Mouse (Mus musculus): ENCODE data around the gene Kcnmb4. TPM values are rescaled to one million over a fixed set of nuclear protein-coding genes. Genes with fewer than 3 reads are reported as not detected.
A peak's percentile ranks its signal among the peaks of the same experiment; 100 is the strongest.

The Kcnmb4 gene
- total and polyA plus RNA-seq, 2 experiments from 2014 or later: 21.7 to 67.6 TPM

- no peaks in the 10 kb centered on the region for H3K36me3 ChIP-seq (ENCODE audit: insufficient read depth, low read length)
- no peak overlapping the region for H3K4me2 ChIP-seq (ENCODE audit: low read depth, low read length, poor library complexity, severe bottlenecking)
- no peak overlapping the region for H3K27ac ChIP-seq (ENCODE audit: low read depth, low read length)
- H3K9ac ChIP-seq (replicated peaks; ENCODE audit: low read length, poor library complexity, severe bottlenecking): no peak overlapping the region
- no peaks in the 10 kb centered on the region for H3K27me3 ChIP-seq (ENCODE audit: insufficient read depth, low read length)
- 74% methylated on average over 24 of the region's 24 CpGs for WGBS
- no peaks in the 10 kb centered on the region for H3K4me1 ChIP-seq (ENCODE audit: insufficient read depth, low read length)
- TF ChIP-seq CTCF (IDR thresholded peaks at IDR 0.05): no peak
- no peaks in the 10 kb centered on the region for H3K9me3 ChIP-seq (ENCODE audit: low read length)
- no peak for DNase-seq (ENCODE audit: low spot score)
- no peak for ATAC-seq (ENCODE audit: low FRiP score)
- H3K4me3 ChIP-seq (ENCODE audit: low read depth, low read length): no peak overlapping the region
These were observed 55.5 kb downstream of the Kcnmb4 start for GRCm38 (mm10) chr10:116418121-116418726.

- 67% methylated on average over 4 of the region's 5 CpGs for WGBS
- no peak for DNase-seq (ENCODE audit: low spot score)
- no peak overlapping the region for H3K27ac ChIP-seq (ENCODE audit: low read depth, low read length)
- no peak for ATAC-seq (ENCODE audit: low FRiP score)
- H3K4me3 ChIP-seq (ENCODE audit: low read depth, low read length): no peak overlapping the region
- TF ChIP-seq CTCF (IDR thresholded peaks at IDR 0.05): no peak
- no peaks in the 10 kb centered on the region for H3K27me3 ChIP-seq (ENCODE audit: insufficient read depth, low read length)
- no peak overlapping the region for H3K4me2 ChIP-seq (ENCODE audit: low read depth, low read length, poor library complexity, severe bottlenecking)
- H3K9me3 ChIP-seq (ENCODE audit: low read length): no peaks in the 10 kb centered on the region
- no peaks in the 10 kb centered on the region for H3K4me1 ChIP-seq (ENCODE audit: insufficient read depth, low read length)
- no peaks in the 10 kb centered on the region for H3K36me3 ChIP-seq (ENCODE audit: insufficient read depth, low read length)
- H3K9ac ChIP-seq (replicated peaks; ENCODE audit: low read length, poor library complexity, severe bottlenecking): no peak overlapping the region; the same call in 1 of the 2 replicates
These were observed 57.0 kb downstream of the Kcnmb4 start for GRCm38 (mm10) chr10:116416726-116417125.

- 17% methylated on average over 6 of the region's 6 CpGs for WGBS
- Histone ChIP-seq H3K36me3 (ENCODE audit: insufficient read depth, low read length) (no peaks in the 10 kb centered on the region), H3K4me2 (ENCODE audit: low read depth, low read length, poor library complexity, severe bottlenecking) (no peak overlapping the region), H3K27ac (ENCODE audit: low read depth, low read length) (no peak overlapping the region), H3K9ac (replicated peaks; ENCODE audit: low read length, poor library complexity, severe bottlenecking) (no peak overlapping the region), H3K9me3 (ENCODE audit: low read length) (no peaks in the 10 kb centered on the region), H3K4me1 (ENCODE audit: insufficient read depth, low read length) (no peaks in the 10 kb centered on the region), H3K27me3 (ENCODE audit: insufficient read depth, low read length) (no peaks in the 10 kb centered on the region), H3K4me3 (ENCODE audit: low read depth, low read length) (no peak overlapping the region)
- ATAC-seq (ENCODE audit: low FRiP score) (0 out of 2 replicates have a peak, but pooled peaks have one; percentile 27), DNase-seq (ENCODE audit: low spot score) (peak; percentile 35)
- TF ChIP-seq CTCF (IDR thresholded peaks at IDR 0.05): no peak
These were observed 57.5 kb downstream of the Kcnmb4 start for GRCm38 (mm10) chr10:116416142-116416541.

GRCm38 (mm10) chr10:116410826-116411225 is 62.9 kb downstream of the Kcnmb4 start:
- Histone ChIP-seq H3K27ac (ENCODE audit: low read depth, low read length) (no peak overlapping the region), H3K4me2 (ENCODE audit: low read depth, low read length, poor library complexity, severe bottlenecking) (no peak overlapping the region), H3K4me1 (ENCODE audit: insufficient read depth, low read length) (no peaks in the 10 kb centered on the region), H3K9me3 (ENCODE audit: low read length) (no peaks in the 10 kb centered on the region), H3K4me3 (ENCODE audit: low read depth, low read length) (no peak overlapping the region), H3K27me3 (ENCODE audit: insufficient read depth, low read length) (no peaks in the 10 kb centered on the region), H3K36me3 (ENCODE audit: insufficient read depth, low read length) (no peaks in the 10 kb centered on the region), H3K9ac (replicated peaks; ENCODE audit: low read length, poor library complexity, severe bottlenecking) (no peak overlapping the region)
- ATAC-seq (ENCODE audit: low FRiP score) (no peak), DNase-seq (ENCODE audit: low spot score) (no peak)
- 55% methylated on average over 9 of the region's 9 CpGs for WGBS
- TF ChIP-seq CTCF (IDR thresholded peaks at IDR 0.05): no peak

GRCm38 (mm10) chr10:116407684-116408359 is 65.9 kb downstream of the Kcnmb4 start:
- Histone ChIP-seq H3K9me3 (ENCODE audit: low read length) (no peaks in the 10 kb centered on the region), H3K4me2 (ENCODE audit: low read depth, low read length, poor library complexity, severe bottlenecking) (no peak overlapping the region), H3K9ac (replicated peaks; ENCODE audit: low read length, poor library complexity, severe bottlenecking) (no peak overlapping the region), H3K4me3 (ENCODE audit: low read depth, low read length) (no peak overlapping the region), H3K4me1 (ENCODE audit: insufficient read depth, low read length) (no peaks in the 10 kb centered on the region), H3K27me3 (ENCODE audit: insufficient read depth, low read length) (no peaks in the 10 kb centered on the region), H3K27ac (ENCODE audit: low read depth, low read length) (no peak overlapping the region), H3K36me3 (ENCODE audit: insufficient read depth, low read length) (no peaks in the 10 kb centered on the region)
- TF ChIP-seq CTCF (IDR thresholded peaks at IDR 0.05): no peak
- ATAC-seq (ENCODE audit: low FRiP score): no peak
- 63% methylated on average over 19 of the region's 19 CpGs for WGBS
- DNase-seq (ENCODE audit: low spot score): no peak

- Histone ChIP-seq H3K9ac (replicated peaks; ENCODE audit: low read length, poor library complexity, severe bottlenecking) (no peak overlapping the region), H3K9me3 (ENCODE audit: low read length) (no peaks in the 10 kb centered on the region), H3K4me2 (ENCODE audit: low read depth, low read length, poor library complexity, severe bottlenecking) (no peak overlapping the region), H3K27ac (ENCODE audit: low read depth, low read length) (no peak overlapping the region), H3K27me3 (ENCODE audit: insufficient read depth, low read length) (no peaks in the 10 kb centered on the region), H3K36me3 (ENCODE audit: insufficient read depth, low read length) (no peaks in the 10 kb centered on the region), H3K4me1 (ENCODE audit: insufficient read depth, low read length) (no peaks in the 10 kb centered on the region), H3K4me3 (ENCODE audit: low read depth, low read length) (no peak overlapping the region)
- DNase-seq (ENCODE audit: low spot score) (no peak), ATAC-seq (ENCODE audit: low FRiP score) (no peak)
- TF ChIP-seq CTCF (IDR thresholded peaks at IDR 0.05): no peak
- 95% methylated on average over 6 of the region's 6 CpGs for WGBS
These were observed 68.7 kb downstream of the Kcnmb4 start for GRCm38 (mm10) chr10:116405011-116405410.
